Mouse (Mus musculus) MN1 (cell line): Measurements from ENCODE around the gene Defb28.
A peak's percentile ranks its signal among the peaks of the same experiment; 100 is the strongest.

Source experiments
- DNase-seq: peaks from one replicate; pipeline ENCODE4 v3.0.0-alpha.2; 2016; ENCODE audit warnings: low spot score

Gene Defb28

DNA sequence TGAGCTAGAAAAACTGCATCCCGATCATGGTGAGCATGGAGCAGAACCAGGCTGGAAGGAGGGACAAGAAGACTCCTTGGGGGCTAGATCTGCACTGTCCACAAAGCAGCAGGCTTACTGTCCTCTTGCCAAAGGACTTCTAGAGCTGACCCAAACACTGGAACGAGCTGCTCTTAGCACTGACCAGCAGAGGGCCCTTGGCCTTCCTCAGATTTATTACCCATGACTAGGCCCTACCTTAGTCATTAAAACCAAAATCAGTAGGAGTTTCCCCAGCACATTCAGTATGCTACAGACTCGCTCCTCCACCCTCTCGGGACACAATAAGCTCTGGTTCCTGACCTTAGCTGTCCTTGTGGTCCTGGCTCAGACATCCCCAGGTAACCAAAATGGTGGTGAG lies at the start of gene Defb28:
TSS of gene Defb28 (plus strand) at position 275 of the 400 bp plus-strand sequence.
- no peak for DNase-seq

DNA sequence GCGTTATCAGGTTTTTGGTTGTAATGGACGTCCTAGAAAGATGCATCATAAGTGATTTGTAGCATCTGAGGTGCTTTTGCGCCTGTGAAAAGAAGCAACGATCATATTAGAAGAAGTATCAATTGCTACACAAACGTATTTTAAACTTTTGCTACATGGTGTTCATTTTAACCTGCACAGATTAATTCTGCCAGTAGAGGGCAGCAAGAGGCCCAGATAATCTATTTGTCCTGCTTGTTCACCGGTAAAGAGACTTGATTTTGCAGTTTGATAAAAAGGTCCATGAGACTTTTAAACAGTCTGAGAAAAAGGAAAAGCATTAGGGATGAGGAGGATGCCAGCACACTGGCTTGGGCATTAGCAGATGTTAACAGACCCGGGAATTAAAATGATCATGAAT lies 47.1 kb upstream of the Defb28 start:
- DNase-seq, result peak; percentile 72

DNA sequence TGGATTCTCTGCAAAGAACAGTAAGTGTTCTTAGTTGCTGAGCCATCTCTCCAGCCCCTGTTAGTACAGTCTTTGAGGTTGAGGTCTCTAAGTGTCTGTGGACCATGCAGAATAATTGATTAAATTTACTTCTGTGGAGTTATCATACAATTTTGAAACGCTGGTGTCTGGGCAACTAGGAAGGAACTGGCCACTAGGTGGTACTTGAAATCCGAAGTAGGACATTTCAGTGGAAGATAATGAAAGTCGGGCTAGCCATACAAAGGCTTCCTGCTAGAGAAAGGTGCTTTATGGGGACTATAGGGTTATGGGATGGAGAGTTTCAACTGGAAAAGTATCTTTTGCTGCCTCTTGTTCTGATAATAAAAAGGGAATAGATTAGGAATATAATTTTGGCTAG lies 45.6 kb upstream of the Defb28 start:
- DNase-seq, result no peak

DNA sequence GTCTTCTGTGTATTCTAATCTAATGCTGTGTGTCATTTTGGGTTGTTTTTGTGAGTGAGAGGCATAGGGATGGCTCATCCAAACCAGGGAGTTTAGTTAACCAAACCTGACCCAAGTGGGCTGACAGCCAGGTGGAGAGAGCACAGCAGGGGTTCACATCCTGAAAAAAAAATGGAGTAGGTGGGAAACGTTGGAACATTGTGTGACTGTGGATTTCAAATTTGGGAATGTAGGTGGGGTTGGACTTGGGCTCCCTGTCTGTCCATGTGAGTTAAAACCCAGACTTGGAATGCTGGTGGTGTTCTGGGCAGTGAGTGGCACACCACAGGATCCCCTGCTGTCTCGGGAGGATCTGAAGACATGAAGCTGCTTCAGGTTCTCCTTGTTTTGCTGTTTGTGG lies 41.3 kb upstream of the Defb28 start, which contains the start of gene Defb20:
TSS of gene Defb20 (plus strand) at position 301 of the 400 bp plus-strand sequence.
- no peak for DNase-seq

DNA sequence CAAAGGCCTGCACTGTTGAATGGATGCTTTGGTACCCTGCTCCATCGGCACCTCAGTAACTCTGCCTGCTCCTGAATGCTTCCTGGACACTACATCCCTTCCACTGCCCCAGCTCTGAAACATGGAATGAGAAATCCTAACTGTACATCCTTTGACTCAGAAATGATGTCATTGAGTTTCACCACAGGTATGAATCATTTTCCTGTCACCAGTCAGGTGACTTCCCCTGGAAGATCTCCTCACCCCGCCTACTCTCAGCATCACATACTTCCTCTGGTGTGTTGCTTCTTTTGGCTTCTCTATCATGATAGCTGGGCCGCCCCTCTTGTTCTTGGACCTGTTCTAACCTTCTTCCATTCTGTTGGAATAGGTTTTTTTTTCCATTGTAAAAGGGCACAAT lies 37.2 kb upstream of the Defb28 start:
- peak; percentile 14 for DNase-seq

DNA sequence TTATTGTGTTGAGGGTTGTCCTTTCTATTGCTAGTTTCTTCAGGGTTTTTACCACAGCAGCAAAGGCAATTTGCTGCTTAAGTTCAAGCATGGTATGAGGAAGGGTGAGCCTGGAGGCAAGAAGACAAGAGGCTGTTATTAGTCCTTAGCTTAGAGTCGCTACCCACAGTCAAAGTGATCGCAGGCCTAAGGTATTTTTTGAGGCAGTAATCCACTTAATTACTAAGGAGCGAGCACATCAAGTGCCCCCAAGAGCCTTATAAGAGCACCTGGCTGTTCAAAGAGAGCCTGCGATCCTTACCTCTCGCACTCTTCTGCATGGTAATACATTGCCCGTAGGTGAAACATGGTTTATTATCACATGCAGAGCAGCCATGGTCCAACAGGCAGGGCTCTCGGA lies 36.3 kb upstream of the Defb28 start:
- no peak for DNase-seq

DNA sequence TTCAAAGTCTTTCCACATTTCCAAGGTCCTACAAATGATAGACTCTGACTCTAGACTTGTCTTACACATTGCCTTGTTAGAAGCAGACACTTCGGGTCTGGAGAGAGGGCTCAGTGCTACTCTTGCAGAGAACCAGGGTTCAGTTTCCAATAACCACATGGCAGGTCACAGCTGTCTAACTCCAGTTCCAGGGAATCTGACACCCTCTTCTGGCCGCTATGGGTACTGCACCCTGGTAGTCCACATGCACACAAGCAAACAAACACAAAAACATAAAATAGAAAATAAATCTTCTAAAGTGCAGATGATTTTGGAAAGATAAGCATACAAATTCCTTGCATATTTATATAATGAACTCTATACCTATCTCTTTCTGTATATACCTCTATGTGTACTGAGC lies 31.0 kb upstream of the Defb28 start:
- no peak for DNase-seq

DNA sequence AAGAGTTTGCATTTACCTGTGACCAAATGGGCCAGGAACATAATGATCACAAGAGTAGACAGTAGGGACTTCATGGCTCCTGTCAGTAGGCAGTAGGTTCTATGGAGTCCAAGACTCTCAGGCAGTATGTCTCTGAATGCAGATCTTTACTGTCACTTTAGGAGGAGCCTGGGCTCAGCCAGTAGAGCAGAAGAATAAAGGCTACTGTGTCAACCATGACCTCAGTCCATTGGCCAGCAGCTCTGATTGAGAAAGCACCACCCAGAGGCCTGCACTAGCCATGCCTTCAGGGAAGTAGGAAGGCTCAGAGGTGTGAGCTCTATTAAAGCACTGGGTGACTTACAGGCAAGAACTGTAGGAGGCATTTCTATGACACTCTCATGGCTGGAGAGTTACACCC lies 28.0 kb upstream of the Defb28 start, which contains the start of gene Defb22:
TSS of gene Defb22 (minus strand) at position 101 of the 400 bp plus-strand sequence.
- no peak for DNase-seq

DNA sequence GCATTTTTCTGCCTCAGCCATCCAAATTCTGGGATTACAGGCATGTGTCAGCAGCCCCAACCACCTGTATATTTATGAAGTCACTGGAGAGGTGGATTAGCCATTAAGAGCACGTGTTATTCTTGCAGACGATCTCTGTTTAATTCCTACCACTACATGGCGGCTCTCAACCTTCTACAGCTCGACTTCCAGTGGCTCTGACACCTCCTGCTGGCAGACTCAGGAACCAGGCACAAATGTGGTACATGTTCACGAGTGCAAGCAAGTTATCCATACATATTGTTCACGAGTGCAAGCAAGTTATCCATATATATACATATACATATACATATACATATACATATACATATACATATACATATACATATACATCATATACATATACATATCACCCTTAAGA lies 24.9 kb upstream of the Defb28 start:
- DNase-seq, result no peak

DNA sequence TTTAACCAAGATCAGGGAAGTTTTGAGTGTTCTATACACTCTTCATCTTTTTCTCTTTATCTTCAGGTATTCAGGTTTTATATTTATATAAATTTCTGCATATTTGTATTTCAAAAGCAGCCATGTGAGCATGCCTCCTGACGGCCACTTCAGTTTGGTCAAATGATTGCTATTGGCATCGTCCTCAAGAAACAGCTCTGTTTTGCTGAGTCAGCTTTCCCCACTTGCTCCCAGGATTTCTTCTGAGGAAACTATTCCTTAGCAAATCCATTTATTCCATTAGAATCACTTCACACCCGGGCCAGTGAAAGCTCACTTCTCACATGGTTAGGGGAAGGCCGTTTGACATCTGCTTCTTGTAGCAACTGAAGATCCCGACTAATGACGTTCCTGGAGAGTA lies 20.0 kb upstream of the Defb28 start:
- no peak for DNase-seq

DNA sequence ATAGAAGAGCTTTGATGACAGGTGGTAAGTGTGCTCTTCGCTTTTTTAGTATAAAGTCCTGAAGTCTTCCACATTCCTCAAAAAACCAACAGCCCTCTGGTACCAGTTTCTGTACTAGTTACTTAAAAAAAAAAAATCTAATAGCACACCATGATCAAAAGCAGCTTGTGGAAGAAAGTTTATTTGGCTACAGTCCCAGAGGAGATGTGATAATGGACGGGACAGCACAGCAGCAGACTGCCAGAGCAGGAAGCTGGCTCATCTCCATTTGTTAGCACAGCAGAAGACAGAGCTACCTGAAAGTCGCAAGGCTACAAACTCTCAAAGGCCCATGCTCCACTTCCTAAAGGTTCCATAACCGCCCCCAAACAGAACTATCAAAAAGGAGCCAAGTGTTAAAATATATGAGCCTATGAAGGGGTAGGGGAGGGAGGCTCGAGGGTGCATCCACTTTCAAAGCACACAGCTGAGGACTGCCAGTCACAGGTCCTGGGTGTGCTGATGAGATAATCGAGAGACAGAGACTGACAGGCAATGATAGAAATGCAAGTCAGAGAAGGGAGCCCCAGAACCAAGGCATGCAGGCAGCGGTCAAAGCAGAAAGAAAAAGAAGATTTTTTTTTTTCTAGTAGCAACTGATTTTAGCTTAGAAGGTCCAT lies 17.7 kb upstream of the Defb28 start:
- no peak for DNase-seq

DNA sequence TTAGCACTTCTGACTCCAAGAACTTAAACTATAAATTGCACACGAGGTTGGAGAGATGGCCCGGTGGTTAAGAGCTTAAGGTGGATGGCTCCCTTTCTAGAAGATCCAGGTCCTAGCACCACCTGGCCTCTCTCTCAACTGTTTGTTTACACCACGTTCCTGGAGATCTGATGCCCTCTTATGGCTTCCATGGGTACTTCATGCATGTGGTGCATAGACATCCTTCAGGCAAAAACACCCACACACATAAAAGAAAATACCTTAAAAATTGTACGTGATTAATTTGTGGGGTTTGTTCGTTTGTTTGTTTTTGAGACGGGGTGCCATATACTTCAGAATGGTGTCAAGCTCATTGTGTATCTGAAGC lies 17.2 kb upstream of the Defb28 start:
- DNase-seq, result no peak

DNA sequence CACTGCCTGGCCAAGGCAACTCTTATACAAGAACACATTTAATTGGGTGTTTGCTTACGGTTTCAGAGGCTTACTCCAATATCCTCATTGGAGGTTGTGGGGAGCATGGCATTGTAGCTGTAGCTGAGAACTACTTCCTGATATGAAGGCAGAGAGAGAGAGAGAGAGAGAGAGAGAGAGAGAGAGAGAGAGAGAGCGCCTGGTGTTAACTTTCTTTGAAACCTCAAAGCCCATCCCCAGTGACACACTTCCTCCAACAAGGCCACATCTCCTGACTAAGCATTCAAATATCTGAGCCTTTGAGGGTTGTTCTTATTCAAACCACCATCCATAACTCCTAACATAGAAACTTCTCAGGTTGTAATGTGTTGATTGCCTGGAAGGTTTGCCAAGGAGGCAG lies 14.1 kb upstream of the Defb28 start:
- no peak for DNase-seq

DNA sequence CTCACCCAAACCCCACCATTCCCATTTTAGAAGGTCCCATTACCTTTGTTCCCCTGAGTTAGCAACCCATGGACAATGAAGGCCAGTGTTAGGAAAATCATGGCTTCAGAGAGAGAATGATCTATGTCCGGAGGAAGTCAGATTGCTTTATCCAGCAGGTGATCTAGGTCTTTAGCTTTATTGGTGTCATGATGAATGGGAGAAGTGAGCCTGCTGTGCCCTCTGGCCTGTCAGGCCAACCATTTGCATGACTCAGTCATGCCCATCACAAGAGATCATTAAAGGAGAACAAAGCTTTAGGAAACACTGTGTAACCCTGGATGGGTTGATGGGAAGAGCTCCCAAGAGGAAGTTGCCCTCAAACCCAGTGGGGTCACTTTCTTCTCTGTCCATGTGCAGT lies 6.5 kb upstream of the Defb28 start, which contains the start of gene Defb26:
TSS of gene Defb26 (minus strand) at position 101 of the 400 bp plus-strand sequence.
- DNase-seq, result no peak

DNA sequence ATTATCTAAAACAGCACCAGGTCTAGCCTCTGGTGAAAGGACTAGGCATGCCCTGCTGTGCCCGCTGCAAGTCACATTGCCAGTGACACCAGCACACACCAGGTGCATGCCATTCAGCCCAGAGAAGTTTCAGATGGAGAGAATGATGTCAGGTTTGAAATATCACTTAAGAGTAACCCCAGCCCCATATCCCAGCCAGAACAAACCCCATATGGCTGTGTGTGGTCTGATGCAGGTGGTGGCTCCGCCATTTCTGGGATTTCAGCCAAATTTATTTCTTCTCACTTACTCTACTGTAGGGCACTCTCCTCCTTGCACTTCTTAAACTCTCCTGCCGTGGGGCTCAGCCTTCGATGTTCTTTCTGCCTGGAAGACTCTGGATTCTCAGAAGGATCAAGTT lies 2.0 kb upstream of the Defb28 start:
- DNase-seq, result no peak

DNA sequence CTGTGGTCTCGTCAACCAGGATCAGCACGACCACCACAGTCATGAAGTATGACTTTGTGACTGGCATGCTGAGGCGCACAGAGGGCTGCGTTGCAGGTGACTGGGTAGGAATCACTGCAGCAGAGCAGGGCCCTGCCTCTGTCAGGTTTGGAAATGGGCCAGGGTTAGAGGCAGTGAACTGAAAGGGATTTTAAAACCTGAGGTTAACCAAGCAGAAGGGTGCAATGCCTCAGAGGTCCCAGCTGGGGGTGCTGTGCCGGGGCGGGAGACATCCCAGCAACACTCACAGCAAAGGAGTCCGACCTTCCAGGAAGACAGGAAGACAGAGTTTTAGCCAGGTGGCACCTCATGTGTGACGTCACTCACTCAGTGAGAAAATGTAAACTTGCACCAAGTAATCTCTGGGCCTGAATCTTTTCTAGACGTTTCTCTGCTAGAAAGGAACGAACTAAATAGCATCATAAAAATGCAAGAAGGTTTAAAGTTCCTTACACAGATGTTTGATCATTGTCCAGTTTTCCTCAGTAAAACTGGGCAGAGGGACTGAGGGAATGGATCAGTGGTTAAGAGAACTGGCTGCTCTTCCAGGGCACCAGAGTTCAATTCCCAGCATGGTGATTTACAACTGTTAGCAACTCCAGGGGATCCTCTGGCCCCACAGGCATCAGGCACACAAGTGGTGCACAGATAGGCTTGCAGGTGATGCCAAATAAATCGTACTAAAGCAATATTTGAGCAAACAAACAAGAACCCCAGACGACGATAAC lies 22.1 kb downstream of the Defb28 start, which contains the start of gene Defb29:
TSS of gene Defb29 (minus strand) at position 155 of the 767 bp plus-strand sequence.
- no peak for DNase-seq

DNA sequence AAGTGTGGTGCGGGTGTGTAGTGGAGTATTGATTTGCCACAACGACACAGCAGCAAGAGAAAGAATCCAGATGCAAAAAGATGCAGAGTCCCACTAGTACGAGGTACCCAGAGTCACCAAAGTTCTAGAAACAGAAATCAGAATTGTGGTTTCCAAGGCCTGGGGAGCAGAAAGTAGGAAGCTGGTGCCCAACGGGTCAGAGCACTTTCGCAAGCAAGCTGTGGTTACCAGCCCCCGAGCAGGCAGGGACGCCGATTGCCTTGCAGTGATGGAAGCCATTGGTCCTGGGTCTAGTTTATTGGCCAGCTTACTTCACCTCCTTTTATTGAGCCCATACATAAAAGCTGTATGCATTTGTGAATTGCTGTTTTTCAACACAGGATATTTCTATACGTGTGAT lies 23.9 kb downstream of the Defb28 start:
- DNase-seq, result no peak

DNA sequence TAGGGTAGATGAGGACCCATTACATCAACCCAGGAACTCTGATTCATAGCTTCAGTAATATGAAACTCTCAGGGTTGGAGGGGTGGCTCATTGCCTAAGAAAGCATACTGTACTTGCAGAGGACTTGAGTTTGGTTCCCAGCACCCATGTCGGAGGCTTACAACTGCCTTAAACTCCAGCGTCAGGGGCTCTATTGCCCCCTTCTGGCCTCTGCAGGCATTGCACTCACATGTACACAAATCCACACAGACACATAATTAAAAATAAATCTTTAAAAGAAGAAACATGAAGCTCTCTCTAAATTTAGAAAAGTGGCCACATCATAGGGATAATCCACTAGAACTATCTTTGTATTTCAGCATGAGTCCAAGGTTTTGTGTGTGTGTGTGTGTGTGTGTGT lies 24.8 kb downstream of the Defb28 start:
- no peak for DNase-seq

DNA sequence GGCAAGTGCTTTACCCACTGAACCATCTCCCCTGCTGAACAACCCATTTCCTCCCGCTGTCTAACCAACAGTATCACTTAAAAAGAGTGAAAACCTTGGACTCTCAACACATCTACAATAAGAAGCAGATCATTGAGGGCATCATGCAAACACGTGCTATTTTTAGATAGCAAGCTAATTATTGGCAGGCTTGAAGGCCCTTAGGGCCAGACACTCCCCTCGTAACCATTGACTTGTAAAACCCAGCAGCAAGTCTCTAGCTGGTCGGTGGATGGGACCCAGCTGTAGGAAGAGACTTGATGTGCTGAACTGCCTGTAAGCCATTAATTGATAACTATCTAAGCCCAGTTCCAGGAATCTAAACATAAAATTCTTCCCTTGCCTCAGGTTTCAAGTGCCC lies 25.4 kb downstream of the Defb28 start:
- DNase-seq, result no peak

DNA sequence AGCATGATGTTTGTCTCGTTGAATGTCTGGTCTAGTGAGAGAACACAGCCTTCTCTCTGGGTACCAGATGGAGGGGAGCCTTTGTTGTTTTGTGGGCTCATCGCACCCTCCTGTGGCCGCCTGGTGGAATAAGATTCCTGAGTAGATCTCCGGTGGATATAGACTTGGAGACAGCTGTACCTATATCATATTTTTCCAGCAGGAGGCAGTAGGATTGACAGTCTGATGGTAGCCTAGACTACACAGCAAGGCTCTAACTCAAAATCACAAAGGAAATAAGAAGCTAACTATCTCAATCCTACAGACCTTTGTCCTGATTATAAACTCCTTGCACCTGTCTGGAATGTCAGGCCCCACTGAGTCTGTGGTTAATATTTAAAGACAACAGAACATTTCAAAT lies 26.6 kb downstream of the Defb28 start:
- DNase-seq, result peak; percentile 41

DNA sequence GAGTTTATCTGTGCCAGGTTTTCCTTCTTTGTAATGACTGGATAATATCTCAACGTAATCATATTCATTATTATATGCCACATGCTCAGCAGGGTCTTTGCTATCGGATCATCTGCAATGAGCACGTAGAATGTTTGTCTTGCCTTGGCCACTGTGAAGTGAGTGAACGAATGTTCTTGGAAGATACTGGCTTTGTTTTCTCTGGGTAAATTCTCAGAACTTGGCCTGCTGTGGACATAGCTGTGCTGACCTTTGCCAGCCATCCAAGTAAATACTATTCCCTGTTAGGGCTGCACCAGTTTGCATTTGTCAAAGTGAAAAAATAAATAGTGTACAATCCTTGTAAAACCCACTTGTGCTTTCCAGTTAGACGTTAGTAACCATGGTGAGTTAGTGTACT lies 30.1 kb downstream of the Defb28 start:
- no peak for DNase-seq

DNA sequence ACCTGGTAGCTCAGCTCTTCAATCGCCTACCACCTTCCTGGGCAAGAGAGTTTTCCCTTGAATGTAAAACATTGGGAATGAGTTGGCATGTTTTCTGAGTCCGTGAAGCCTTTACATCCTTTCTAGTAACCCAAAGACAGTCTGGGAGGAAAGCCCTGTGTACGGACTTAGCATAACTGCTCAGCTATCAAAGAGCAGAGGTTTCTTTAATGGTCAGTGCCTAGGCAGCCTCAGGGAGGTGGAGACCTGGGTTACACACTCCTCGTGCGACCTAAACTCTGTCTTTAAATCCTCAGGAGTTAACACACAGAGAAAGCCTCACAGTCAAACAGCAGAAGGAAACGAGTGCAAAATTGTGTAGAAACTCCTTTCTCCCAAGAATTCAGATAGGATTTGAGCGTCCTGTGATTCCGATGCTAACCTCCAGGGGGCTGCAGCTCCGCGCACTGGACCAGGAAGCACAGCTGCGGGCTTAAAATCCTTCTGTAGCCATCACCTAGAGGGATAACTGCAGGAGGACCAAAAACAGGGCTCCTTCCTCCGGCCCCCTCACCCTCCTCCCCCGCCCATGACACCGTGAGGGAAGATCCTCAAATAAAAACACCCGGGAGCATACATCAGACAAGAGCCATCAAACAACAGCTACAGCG lies 35.8 kb downstream of the Defb28 start:
- DNase-seq, result peak; percentile 48

DNA sequence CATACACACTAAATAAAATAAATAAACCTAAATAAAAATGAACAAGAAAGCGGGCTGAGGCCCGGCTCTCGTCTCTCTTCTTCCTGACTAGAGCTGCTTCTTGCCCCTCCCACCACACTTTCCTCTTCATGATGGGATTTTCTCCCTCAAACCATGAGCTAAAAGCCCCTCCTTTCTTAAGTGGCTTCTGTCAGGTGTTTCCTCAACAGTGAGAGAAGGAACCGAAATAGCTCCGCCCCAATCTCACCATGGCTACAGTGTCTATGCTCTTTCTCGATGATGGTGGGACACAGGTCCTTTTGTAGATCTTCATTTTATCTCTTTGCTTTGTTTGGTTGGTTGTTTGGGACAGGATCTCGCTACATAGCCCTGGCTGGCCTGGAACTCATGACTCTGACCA lies 38.6 kb downstream of the Defb28 start:
- no peak for DNase-seq
